9 mouse cellular contexts compared by ENCODE assay signal in genomic region chr10:71343567-71344265, GRCm38 (mm10). TPM values are rescaled to one million over a fixed set of nuclear protein-coding genes. Genes with fewer than 3 reads are reported as not detected.
DNase-seq lines count a peak whose midpoint lies in the region; ATAC-seq and TF ChIP-seq lines count a peak whose summit lies in the region.
"Had no signal": no experiment of that assay in that cellular context is flagged by ENCODE, and none has a peak within 500 bp of the region (broad histone marks: within the 10 kb centered on the region; RNA-seq: fewer than 3 reads in every experiment).

No protein-coding gene starts in this region.

- WGBS in heart, embryonic 12.5 days, result 27% methylated on average over 14 of the region's 14 CpGs
- WGBS in forebrain, embryonic 15.5 days, result 21% methylated on average over 14 of the region's 14 CpGs
- WGBS in liver, embryonic 16.5 days (ENCODE audit: insufficient replicate concordance), result 17% methylated on average over 14 of the region's 14 CpGs

- no peak for ATAC-seq in heart, embryonic 12.5 days (ENCODE audit: insufficient number of reproducible peaks, low FRiP score)
- ATAC-seq in forebrain, embryonic 15.5 days (replicated peaks), result no peak
- no peak for ATAC-seq in liver, embryonic 16.5 days (ENCODE audit: low read depth)

- H3K4me3 ChIP-seq in heart, embryonic 12.5 days, result peak overlapping the region; percentile 72
- H3K4me3 ChIP-seq in E14TG2a.4 (replicated peaks; ENCODE audit: low read length), result peak overlapping the region; percentile 93
- H3K4me3 ChIP-seq in forebrain, embryonic 15.5 days, result peak overlapping the region; percentile 57
- H3K4me3 ChIP-seq in liver, embryonic 16.5 days (ENCODE audit: low read depth, low read length), result peak overlapping the region; percentile 94

- no peaks in the 10 kb centered on the region for H3K9me3 ChIP-seq in heart, embryonic 12.5 days (replicated peaks)
- no peaks in the 10 kb centered on the region for H3K9me3 ChIP-seq in E14TG2a.4 (ENCODE audit: low read length)
- H3K9me3 ChIP-seq in forebrain, embryonic 15.5 days, result no peaks in the 10 kb centered on the region
- H3K9me3 ChIP-seq in liver, embryonic 16.5 days (replicated peaks; ENCODE audit: control insufficient read depth, low read length), result no peaks in the 10 kb centered on the region

- no peaks in the 10 kb centered on the region; the same call in 1 of the 2 replicates for H3K36me3 ChIP-seq in heart, embryonic 12.5 days
- peaks cover 13% of the 10 kb centered on the region; the same call in 1 of the 2 replicates for H3K36me3 ChIP-seq in E14TG2a.4 (ENCODE audit: insufficient read depth, low read length)
- H3K36me3 ChIP-seq in forebrain, embryonic 15.5 days, result no peaks in the 10 kb centered on the region
- H3K36me3 ChIP-seq in liver, embryonic 16.5 days (ENCODE audit: control insufficient read depth, insufficient read depth), result no peaks in the 10 kb centered on the region

- H3K27ac ChIP-seq in heart, embryonic 12.5 days (ENCODE audit: poor library complexity, severe bottlenecking), result no peak overlapping the region
- H3K27ac ChIP-seq in forebrain, embryonic 15.5 days (replicated peaks), result no peak overlapping the region
- H3K27ac ChIP-seq in liver, embryonic 16.5 days (ENCODE audit: low read length), result peak overlapping the region; percentile 83

- no peaks in the 10 kb centered on the region for H3K27me3 ChIP-seq in heart, embryonic 12.5 days (replicated peaks)
- H3K27me3 ChIP-seq in E14TG2a.4 (ENCODE audit: insufficient read depth, low read length), result no peaks in the 10 kb centered on the region
- no peaks in the 10 kb centered on the region for H3K27me3 ChIP-seq in forebrain, embryonic 15.5 days
- H3K27me3 ChIP-seq in liver, embryonic 16.5 days (ENCODE audit: control insufficient read depth, insufficient read depth, low read depth, low read length), result no peaks in the 10 kb centered on the region

- H3K9ac ChIP-seq in heart, embryonic 12.5 days, result peak overlapping the region; percentile 80
- H3K9ac ChIP-seq in forebrain, embryonic 15.5 days (replicated peaks), result peak overlapping the region; percentile 70
- peak overlapping the region; percentile 93 for H3K9ac ChIP-seq in liver, embryonic 16.5 days (ENCODE audit: low read depth, low read length)

- peaks cover 29% of the 10 kb centered on the region for H3K4me1 ChIP-seq in heart, embryonic 12.5 days (replicated peaks)
- H3K4me1 ChIP-seq in E14TG2a.4 (replicated peaks; ENCODE audit: low read depth, low read length), result peaks cover 76% of the 10 kb centered on the region
- peaks cover 41% of the 10 kb centered on the region for H3K4me1 ChIP-seq in forebrain, embryonic 15.5 days
- H3K4me1 ChIP-seq in liver, embryonic 16.5 days (ENCODE audit: control insufficient read depth, low read depth, low read length), result peaks cover 48% of the 10 kb centered on the region

- DNase-seq in heart, postnatal 4 days, result no peak
- DNase-seq in spleen, adult 18-20 months, result no peak
- DNase-seq in right cerebral cortex, postnatal 10 days (ENCODE audit: low spot score in 2 of 2), result no peak
- DNase-seq in ovary, adult 18-20 months (ENCODE audit: low spot score), result no peak
- DNase-seq: right cerebral cortex, adult 18-20 months had no signal

- TF ChIP-seq CTCF in E14TG2a.4 (conservative IDR thresholded peaks at IDR 0.05; ENCODE audit: low read length), result no peak

- H3K4me2 ChIP-seq in heart, embryonic 12.5 days, result peak overlapping the region; percentile 80
- peak overlapping the region; percentile 81 for H3K4me2 ChIP-seq in forebrain, embryonic 15.5 days (replicated peaks)
- peak overlapping the region; percentile 91 for H3K4me2 ChIP-seq in liver, embryonic 16.5 days (ENCODE audit: low read depth, low read length)

RNA-seq across cellular contexts. Expression of gene Cisd1, which starts 1.0 kb away (rescaled TPM):
- 165 and 170 TPM in 2 replicates for polyA plus RNA-seq in heart, embryonic 12.5 days (2016; fragmentation: Nextera tagmentation; extraction: Ambion mirVana)
- 100 to 1,000 TPM; 178 to 194 TPM for total RNA-seq in heart, postnatal 4 days (2021)
- polyA plus RNA-seq in forebrain, embryonic 15.5 days (2015; fragmentation: Nextera tagmentation; extraction: Ambion mirVana), result 239 and 247 TPM in 2 replicates
- 61.9 and 69.4 TPM in 2 replicates for polyA plus RNA-seq in liver, embryonic 16.5 days (2015; fragmentation: Nextera tagmentation; extraction: Ambion mirVana)

RNA-seq across cellular contexts. Expression of gene Ipmk, which starts 3.8 kb away (rescaled TPM):
- polyA plus RNA-seq in heart, embryonic 12.5 days (2016; fragmentation: Nextera tagmentation; extraction: Ambion mirVana), result 10.2 and 11.9 TPM in 2 replicates
- total RNA-seq in heart, postnatal 4 days (2021), result 10 to 100 TPM; 12.3 to 14.2 TPM
- polyA plus RNA-seq in forebrain, embryonic 15.5 days (2015; fragmentation: Nextera tagmentation; extraction: Ambion mirVana), result 17.7 and 19.0 TPM in 2 replicates
- polyA plus RNA-seq in liver, embryonic 16.5 days (2015; fragmentation: Nextera tagmentation; extraction: Ambion mirVana), result 9.1 and 9.3 TPM in 2 replicates

RNA-seq across cellular contexts. Expression of gene Ube2d1, which starts 58.7 kb away (rescaled TPM):
- 66.2 and 68.1 TPM in 2 replicates for polyA plus RNA-seq in heart, embryonic 12.5 days (2016; fragmentation: Nextera tagmentation; extraction: Ambion mirVana)
- 10 to 100 TPM; 42.6 to 43.5 TPM for total RNA-seq in heart, postnatal 4 days (2021)
- 173 and 175 TPM in 2 replicates for polyA plus RNA-seq in forebrain, embryonic 15.5 days (2015; fragmentation: Nextera tagmentation; extraction: Ambion mirVana)
- 6.5 and 6.6 TPM in 2 replicates for polyA plus RNA-seq in liver, embryonic 16.5 days (2015; fragmentation: Nextera tagmentation; extraction: Ambion mirVana)
